Mouse (Mus musculus): Measurements from ENCODE around the gene Srrm1. TPM values are rescaled to one million over a fixed set of nuclear protein-coding genes. Genes with fewer than 3 reads are reported as not detected.

Srrm1 gene
- polyA plus RNA-seq, 1 experiment from 2014 or later: 173 TPM

Other genes starting within 250 kb of the Srrm1 start
- 0.51 and 0.54 TPM in 2 replicates for gene Runx3, start 232.7 kb downstream of the Srrm1 start, polyA plus RNA-seq (2016; fragmentation: Nextera tagmentation; extraction: Ambion mirVana)
- 161 and 169 TPM in 2 replicates for gene Clic4, start 80.5 kb downstream of the Srrm1 start, polyA plus RNA-seq (2016; fragmentation: Nextera tagmentation; extraction: Ambion mirVana)
- gene Ncmap, start 44.9 kb upstream of the Srrm1 start, polyA plus RNA-seq (2016; fragmentation: Nextera tagmentation; extraction: Ambion mirVana): 0.08 and 0.11 TPM in 2 replicates
- gene Rcan3, start 80.5 kb upstream of the Srrm1 start, polyA plus RNA-seq (2016; fragmentation: Nextera tagmentation; extraction: Ambion mirVana): 4.9 and 8.3 TPM in 2 replicates
- 0.14 TPM in 1 of 2 replicates, not detected in the other for gene Stpg1, start 141.5 kb upstream of the Srrm1 start, polyA plus RNA-seq (2016; fragmentation: Nextera tagmentation; extraction: Ambion mirVana)
- gene Nipal3, start 141.7 kb upstream of the Srrm1 start, polyA plus RNA-seq (2016; fragmentation: Nextera tagmentation; extraction: Ambion mirVana): 2.8 and 3.6 TPM in 2 replicates
- gene Grhl3, start 220.3 kb upstream of the Srrm1 start, polyA plus RNA-seq (2016; fragmentation: Nextera tagmentation; extraction: Ambion mirVana): 1.0 and 1.1 TPM in 2 replicates